ENCODE assay signal across 28 mouse cellular contexts in genomic region chr12:75904068-75904467, GRCm38 (mm10).
"Had no signal": no experiment of that assay in that cellular context is flagged by ENCODE, and none has a peak within 500 bp of the region (broad histone marks: within the 10 kb centered on the region; RNA-seq: fewer than 3 reads in every experiment).

No protein-coding gene starts in this region.

- H3K27ac ChIP-seq: limb, embryonic 10.5 days; limb, embryonic 12.5 days; limb, embryonic 13.5 days; limb, embryonic 15.5 days; liver, embryonic 12.5 days; liver, embryonic 13.5 days; liver, embryonic 14.5 days; liver, embryonic 15.5 days; lung, embryonic 15.5 days; macrophage; midbrain, embryonic 10.5 days; midbrain, embryonic 12.5 days; midbrain, embryonic 13.5 days; midbrain, embryonic 15.5 days; neural tube, embryonic 12.5 days had no signal

- H3K36me3 ChIP-seq: liver, embryonic 12.5 days; liver, embryonic 13.5 days; liver, embryonic 15.5 days had no signal

- H3K4me1 ChIP-seq: limb, embryonic 10.5 days; limb, embryonic 12.5 days; limb, embryonic 13.5 days; limb, embryonic 15.5 days; liver, embryonic 12.5 days; liver, embryonic 13.5 days; liver, embryonic 15.5 days; lung, embryonic 15.5 days; megakaryocyte, embryonic 14.5 days; midbrain, embryonic 10.5 days; midbrain, embryonic 12.5 days; midbrain, embryonic 13.5 days; midbrain, embryonic 15.5 days; neural tube, embryonic 12.5 days had no signal

- H3K9ac ChIP-seq: limb, embryonic 12.5 days; limb, embryonic 13.5 days; limb, embryonic 15.5 days; liver, embryonic 12.5 days; liver, embryonic 13.5 days; liver, embryonic 14.5 days; liver, embryonic 15.5 days; liver, postnatal 0 days; lung, embryonic 14.5 days; lung, embryonic 15.5 days; midbrain, embryonic 12.5 days; midbrain, embryonic 13.5 days; midbrain, embryonic 15.5 days; neural tube, embryonic 12.5 days had no signal

- H3K4me3 ChIP-seq: limb, embryonic 10.5 days; limb, embryonic 12.5 days; limb, embryonic 13.5 days; limb, embryonic 15.5 days; liver, embryonic 12.5 days; liver, embryonic 13.5 days; liver, embryonic 15.5 days; lung, embryonic 15.5 days; megakaryocyte, embryonic 14.5 days; midbrain, embryonic 10.5 days; midbrain, embryonic 12.5 days; midbrain, embryonic 13.5 days; midbrain, embryonic 15.5 days; myocyte; neural tube, embryonic 12.5 days had no signal

- H3K27me3 ChIP-seq: limb, embryonic 12.5 days; limb, embryonic 13.5 days; limb, embryonic 15.5 days; liver, embryonic 12.5 days; liver, embryonic 13.5 days; liver, embryonic 15.5 days; lung, embryonic 15.5 days; midbrain, embryonic 12.5 days; midbrain, embryonic 13.5 days; midbrain, embryonic 15.5 days; neural tube, embryonic 12.5 days had no signal

- DNase-seq: left cerebral cortex, postnatal 4 days; liver; liver, embryonic 13.5 days; liver, postnatal 0 days; lung, adult 18-20 months; lung, adult 2 months; lung, embryonic 14.5 days; lung, postnatal 10 days; lung, postnatal 14 days; lung, postnatal 36 days; lung, postnatal 4 days; midbrain, embryonic 14.5 days had no signal
